Mouse (Mus musculus) CH12.LX (cell line): Measurements from ENCODE around the gene Nr2c1. TPM values are rescaled to one million over a fixed set of nuclear protein-coding genes. Genes with fewer than 3 reads are reported as not detected.

Experiments
- DNase-seq: peaks from one replicate; pipeline ENCODE4 v3.0.0-alpha.2; 2013; ENCODE audit errors: extremely low read depth
- H3K27ac ChIP-seq: 2 replicates; pipeline ENCODE4 v1.5.1; 2012; ENCODE audit warnings: low read depth, mild to moderate bottlenecking, control low read depth, moderate library complexity; ENCODE audit not compliant: insufficient read depth
- H3K27me3 ChIP-seq: replicated peaks from 2 replicates; pipeline ENCODE3; 2012; ENCODE audit warnings: inconsistent platforms
- H3K36me3 ChIP-seq, 2 experiments: replicated peaks in 1 of 2; 2 replicates each; pipeline versions ENCODE3 to v1.6.1; 2012; ENCODE audit warnings: inconsistent platforms in 1 of 2, low read length in 1 of 2, mild to moderate bottlenecking in 1 of 2, mixed read lengths in 1 of 2, moderate library complexity in 1 of 2; ENCODE audit not compliant: control insufficient read depth in 1 of 2, insufficient read depth in 1 of 2
- H3K4me1 ChIP-seq, 2 experiments: 2 replicates each; pipeline ENCODE4 v1.6.1; 2012; ENCODE audit warnings: inconsistent platforms in 1 of 2, moderate library complexity in 1 of 2; ENCODE audit not compliant: insufficient read depth in 2 of 2, control insufficient read depth in 1 of 2
- H3K4me2 ChIP-seq: 2 replicates; pipeline ENCODE4 v1.6.1; 2012; ENCODE audit warnings: low read depth, mild to moderate bottlenecking, control low read depth; ENCODE audit not compliant: poor library complexity, insufficient read depth, severe bottlenecking
- H3K4me3 ChIP-seq, 3 experiments: fragments of 150-350 bp in 1 of 3; sonication (generic) in 1 of 3; replicated peaks in 1 of 3; 2 replicates each; pipeline versions ENCODE3 to v1.5.1; 2011 to 2012; ENCODE audit warnings: low read depth in 2 of 3, low read length in 2 of 3, mild to moderate bottlenecking in 2 of 3, moderate library complexity in 2 of 3, control low read depth in 1 of 3, improper control_type of control experiment in 1 of 3, inconsistent platforms in 1 of 3, mixed read lengths in 1 of 3; ENCODE audit not compliant: poor library complexity in 1 of 3
- H3K79me2 ChIP-seq: replicated peaks from 2 replicates; pipeline ENCODE4 v1.6.1; 2012; ENCODE audit warnings: mild to moderate bottlenecking, moderate library complexity; ENCODE audit not compliant: control insufficient read depth, poor library complexity, insufficient read depth, severe bottlenecking; ENCODE audit errors: extremely low read depth
- H3K9ac ChIP-seq: 2 replicates; pipeline ENCODE4 v1.6.1; 2012; ENCODE audit warnings: low read depth, mild to moderate bottlenecking, control low read depth, moderate library complexity; ENCODE audit not compliant: insufficient read depth
- H3K9me3 ChIP-seq: replicated peaks from 2 replicates; pipeline ENCODE3; 2012; ENCODE audit warnings: low read length, inconsistent platforms, mixed read lengths
- BHLHE40 ChIP-seq: IDR thresholded peaks from 2 replicates; pipeline ENCODE4 v1.6.1; 2011; ENCODE audit warnings: mild to moderate bottlenecking, low read depth, low read length, improper control_type of control experiment
- CHD1 ChIP-seq: IDR thresholded peaks from 2 replicates; pipeline ENCODE4 v1.6.1; 2012; ENCODE audit warnings: low read depth, low read length, improper control_type of control experiment, inconsistent platforms
- CHD2 ChIP-seq: IDR thresholded peaks from 2 replicates; pipeline ENCODE4 v1.6.1; 2011; ENCODE audit warnings: low read length, improper control_type of control experiment
- EP300 ChIP-seq: IDR thresholded peaks from 2 replicates; pipeline ENCODE4 v1.6.1; 2011; ENCODE audit warnings: low read length, improper control_type of control experiment
- ETS1 ChIP-seq: conservative IDR thresholded peaks from 2 replicates; pipeline ENCODE4 v1.6.1; 2012; ENCODE audit warnings: low read depth, mild to moderate bottlenecking, inconsistent platforms, low read length, improper control_type of control experiment, moderate library complexity
- GABPA ChIP-seq: IDR thresholded peaks from 2 replicates; pipeline ENCODE4 v1.6.1; 2012; ENCODE audit warnings: low read depth, low read length, improper control_type of control experiment, inconsistent platforms; ENCODE audit not compliant: insufficient replicate concordance
- JUN ChIP-seq: IDR thresholded peaks from 2 replicates; pipeline ENCODE4 v1.6.1; 2011; ENCODE audit warnings: low read depth, mild to moderate bottlenecking, low read length, improper control_type of control experiment, moderate library complexity; ENCODE audit not compliant: insufficient read depth
- MAX ChIP-seq: IDR thresholded peaks from 2 replicates; pipeline ENCODE4 v1.6.1; 2011; ENCODE audit warnings: low read length, improper control_type of control experiment
- MXI1 ChIP-seq: IDR thresholded peaks from 2 replicates; pipeline ENCODE4 v1.6.1; 2011; ENCODE audit warnings: mild to moderate bottlenecking, low read depth, low read length, improper control_type of control experiment
- NELFE ChIP-seq: IDR thresholded peaks from 2 replicates; pipeline ENCODE4 v1.6.1; 2011; ENCODE audit warnings: low read depth, low read length, improper control_type of control experiment
- POLR2A ChIP-seq: IDR thresholded peaks from 2 replicates; pipeline ENCODE4 v1.6.1; 2011; ENCODE audit warnings: low read depth, mild to moderate bottlenecking, improper control_type of control experiment, low read length
- TBP ChIP-seq: conservative IDR thresholded peaks from 2 replicates; pipeline ENCODE4 v1.6.1; 2011; ENCODE audit warnings: low read depth, low read length, improper control_type of control experiment
- TCF12 ChIP-seq: IDR thresholded peaks from 2 replicates; pipeline ENCODE4 v1.6.1; 2014; ENCODE audit warnings: low read depth, mild to moderate bottlenecking, inconsistent platforms, low read length, improper control_type of control experiment
- UBTF ChIP-seq: IDR thresholded peaks from 2 replicates; pipeline ENCODE4 v1.6.1; 2012; ENCODE audit warnings: low read depth, mild to moderate bottlenecking, inconsistent platforms, low read length, improper control_type of control experiment, moderate library complexity
- USF1 ChIP-seq: IDR thresholded peaks from 2 replicates; pipeline ENCODE4 v1.6.1; 2014; ENCODE audit warnings: low read depth, mild to moderate bottlenecking, inconsistent platforms, low read length, improper control_type of control experiment
- ZC3H11A ChIP-seq: IDR thresholded peaks from 2 replicates; pipeline ENCODE4 v1.6.1; 2012; ENCODE audit warnings: low read depth, mild to moderate bottlenecking, inconsistent platforms, low read length, improper control_type of control experiment
- ZKSCAN1 ChIP-seq: IDR thresholded peaks from 2 replicates; pipeline ENCODE4 v1.6.1; 2012; ENCODE audit warnings: low read depth, inconsistent platforms, low read length, improper control_type of control experiment, borderline replicate concordance
- ZMIZ1 ChIP-seq: IDR thresholded peaks from 2 replicates; pipeline ENCODE4 v1.6.1; 2012; ENCODE audit warnings: low read depth, mild to moderate bottlenecking, inconsistent platforms, low read length, improper control_type of control experiment
- ZNF384 ChIP-seq: IDR thresholded peaks from 2 replicates; pipeline ENCODE4 v1.6.1; 2012; ENCODE audit warnings: low read depth, low read length, improper control_type of control experiment, inconsistent platforms
- dilution Hi-C: fragments of 300-500 bp; cut with MboI; formaldehyde crosslinking; loops from 2 replicates; pipeline ENCODE4 v1.14.3; 2020; ENCODE audit warnings: low sequenced_read_pairs; ENCODE audit not compliant: extremely low pct_unique_long_range_greater_than_20kb, extremely low pct_ligation_motif_present
- in situ Hi-C: fragments of 300-500 bp; cut with MboI; formaldehyde crosslinking; loops from 3 replicates; pipeline ENCODE4 v1.14.3; 2019; ENCODE audit warnings: low sequenced_read_pairs, low pct_ligation_motif_present, low pct_unique_long_range_greater_than_20kb, mixed read lengths
- polyA plus RNA-seq: library from polyadenylated mRNA; unstranded; fragments of >175 nt; gene quantifications from 2 replicates; pipeline ENCODE4 v1.2.1, GENCODE M21; 2012; ENCODE audit warnings: low read depth; ENCODE audit not compliant: insufficient read length
- total RNA-seq, 2 experiments: library from RNA; depleted of rRNA; stranded (reverse); fragments of 300-350 nt in 1 of 2; fragments of >200 nt in 1 of 2; gene quantifications; 2 replicates each; pipeline ENCODE4 v1.2.3; 2012 to 2014

Nr2c1 gene
- total and polyA plus RNA-seq, 3 experiments: 3.6 to 6.5 (median 5.7) TPM

DNA sequence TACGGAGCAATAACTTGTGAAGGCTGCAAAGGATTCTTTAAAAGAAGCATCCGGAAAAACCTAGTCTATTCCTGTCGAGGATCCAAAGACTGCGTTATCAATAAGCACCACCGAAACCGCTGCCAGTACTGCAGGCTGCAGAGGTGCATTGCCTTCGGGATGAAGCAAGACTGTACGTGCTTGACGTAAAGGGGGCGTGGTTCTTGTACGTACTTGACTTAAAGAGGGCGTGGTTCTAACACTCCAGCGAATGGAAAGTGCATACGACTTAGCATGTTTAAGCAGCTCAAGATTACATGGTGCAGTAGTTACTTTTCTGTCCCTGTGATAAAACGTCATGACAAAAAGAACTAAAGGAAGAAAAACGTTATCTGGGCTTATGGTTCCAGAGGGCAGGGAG is 17.6 kb downstream of the Nr2c1 start:
- H3K27ac ChIP-seq: no peak overlapping the region
- no peaks in the 10 kb centered on the region for H3K79me2 ChIP-seq
- H3K4me3 ChIP-seq: no peak overlapping the region
- in situ Hi-C loops: no loop called here
- H3K4me1 ChIP-seq: no peaks in the 10 kb centered on the region
- DNase-seq: no peak
- H3K27me3 ChIP-seq: no peaks in the 10 kb centered on the region
- H3K4me2 ChIP-seq: no peak overlapping the region
- peaks cover 7% of the 10 kb centered on the region for H3K9me3 ChIP-seq
- peaks cover 50 to 78% of the 10 kb centered on the region in 2 experiments for H3K36me3 ChIP-seq
- H3K9ac ChIP-seq: no peak overlapping the region
- TF ChIP-seq JUN (no peak), BHLHE40 (no peak), ETS1 (no peak), USF1 (no peak), ZMIZ1 (no peak), CHD1 (no peak)
- dilution Hi-C loops: no loop called here

DNA sequence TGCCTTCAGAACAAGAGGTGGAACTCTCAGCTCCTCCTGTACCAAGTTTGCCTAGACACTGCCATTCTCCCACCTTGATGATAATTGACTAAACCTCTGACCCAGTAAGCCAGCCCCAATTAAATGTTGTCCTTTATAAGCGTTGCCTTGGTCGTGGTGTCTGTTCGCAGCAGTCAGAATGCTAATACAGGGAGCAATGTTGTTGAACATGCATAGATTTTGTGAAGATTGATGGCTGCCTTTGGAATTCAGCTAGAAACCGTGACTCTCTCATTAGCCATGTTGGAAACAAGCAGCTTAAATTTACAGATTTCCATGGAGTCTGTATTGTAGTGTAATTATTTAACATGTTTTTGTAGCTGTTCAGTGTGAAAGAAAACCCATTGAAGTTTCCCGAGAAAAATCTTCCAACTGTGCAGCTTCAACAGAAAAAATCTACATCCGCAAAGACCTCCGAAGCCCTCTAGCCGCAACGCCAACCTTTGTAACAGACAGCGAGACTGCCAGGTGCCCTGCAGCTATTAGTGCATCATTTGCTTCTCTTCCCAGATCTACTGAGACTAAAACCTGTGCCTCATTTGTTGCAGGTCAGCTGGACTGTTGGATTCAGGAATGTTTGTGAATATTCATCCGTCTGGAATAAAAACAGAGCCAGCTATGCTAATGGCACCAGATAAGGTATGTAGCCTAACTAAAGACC is 19.4 kb downstream of the Nr2c1 start:
- in situ Hi-C loops: no loop called here
- H3K79me2 ChIP-seq: no peaks in the 10 kb centered on the region
- H3K9ac ChIP-seq: no peak overlapping the region
- dilution Hi-C loops: no loop called here
- H3K4me3 ChIP-seq: no peak overlapping the region
- peaks cover 47 to 80% of the 10 kb centered on the region in 2 experiments for H3K36me3 ChIP-seq
- TF ChIP-seq MAX (no peak), BHLHE40 (no peak), ETS1 (no peak), MXI1 (no peak), TBP (no peak), EP300 (no peak), POLR2A (no peak), ZKSCAN1 (no peak), GABPA (no peak), TCF12 (no peak), ZNF384 (no peak), ZC3H11A (no peak), CHD2 (no peak), UBTF (no peak), NELFE (no peak)
- TF ChIP-seq, all 38 proteins: peak for 0
- Histone ChIP-seq H3K9me3 (peaks cover 7% of the 10 kb centered on the region), H3K4me2 (no peak overlapping the region), H3K4me1 (no peaks in the 10 kb centered on the region), H3K27ac (no peak overlapping the region), H3K27me3 (no peaks in the 10 kb centered on the region)
- DNase-seq: no peak
